Mouse (Mus musculus) ovary, postnatal 10 days (tissue): ENCODE measurements around the gene Ints7.

Source experiments
- DNase-seq: peaks from one replicate; pipeline ENCODE4 v3.0.0; 2022; ENCODE audit warnings: low spot score

Ints7 gene

GRCm38 (mm10) chr1:191632511-191633095, 57.2 kb downstream of the Ints7 start:
- no peak for DNase-seq

GRCm38 (mm10) chr1:191634116-191634515, 58.7 kb downstream of the Ints7 start:
- no peak for DNase-seq

- DNase-seq: no peak
Observed at GRCm38 (mm10) chr1:191638404-191638803, 63.0 kb downstream of the Ints7 start.

GRCm38 (mm10) chr1:191639200-191639807, 63.9 kb downstream of the Ints7 start:
- no peak for DNase-seq

GRCm38 (mm10) chr1:191640146-191640545, 64.7 kb downstream of the Ints7 start:
- no peak for DNase-seq

- DNase-seq: no peak
Observed at GRCm38 (mm10) chr1:191640848-191641247, 65.4 kb downstream of the Ints7 start.

GRCm38 (mm10) chr1:191641438-191641837, 66.0 kb downstream of the Ints7 start:
- DNase-seq: no peak

DNA sequence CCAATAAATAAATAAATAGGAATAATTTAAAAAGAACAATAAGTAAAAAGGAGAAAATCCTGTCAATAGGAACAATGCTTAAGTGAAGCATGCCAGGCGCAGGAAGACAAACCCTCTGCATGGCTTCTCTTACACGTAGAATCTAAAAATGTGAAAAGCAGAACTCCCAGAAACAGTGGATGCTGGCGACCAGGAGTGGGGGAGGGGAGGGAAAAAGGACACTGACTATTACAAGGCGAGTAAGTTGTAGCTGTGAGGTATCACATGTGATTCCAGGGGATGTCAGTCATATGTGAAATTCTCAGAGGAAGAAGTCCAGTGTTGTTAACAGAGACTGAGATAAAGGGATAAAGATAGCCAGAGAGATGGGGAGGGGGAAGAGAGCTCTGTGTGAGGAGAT, 67.5 kb downstream of the Ints7 start:
- no peak for DNase-seq

GRCm38 (mm10) chr1:191645921-191646320, 70.5 kb downstream of the Ints7 start:
- no peak for DNase-seq

GRCm38 (mm10) chr1:191647590-191647989, 72.2 kb downstream of the Ints7 start:
- DNase-seq: no peak

DNA sequence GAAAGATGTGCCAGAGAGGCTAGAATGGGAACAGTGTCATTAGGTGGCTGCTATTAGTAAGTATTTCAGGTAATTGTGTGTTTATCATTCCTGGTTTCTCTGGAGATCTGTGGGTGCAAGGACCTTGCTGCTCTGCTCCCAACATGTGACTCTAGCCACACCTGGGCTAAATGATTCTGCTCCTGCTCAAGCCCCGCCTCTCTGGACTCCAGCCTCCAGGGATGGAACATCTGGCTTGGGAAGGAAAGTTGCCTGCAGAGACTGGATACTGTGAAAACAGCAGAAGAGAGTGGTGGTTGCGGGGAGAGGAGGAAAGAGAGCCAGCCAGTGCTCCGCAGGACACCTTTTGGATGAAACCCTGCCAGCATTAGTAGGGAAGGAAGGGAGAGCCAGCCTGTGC, 84.0 kb downstream of the Ints7 start:
- no peak for DNase-seq

DNA sequence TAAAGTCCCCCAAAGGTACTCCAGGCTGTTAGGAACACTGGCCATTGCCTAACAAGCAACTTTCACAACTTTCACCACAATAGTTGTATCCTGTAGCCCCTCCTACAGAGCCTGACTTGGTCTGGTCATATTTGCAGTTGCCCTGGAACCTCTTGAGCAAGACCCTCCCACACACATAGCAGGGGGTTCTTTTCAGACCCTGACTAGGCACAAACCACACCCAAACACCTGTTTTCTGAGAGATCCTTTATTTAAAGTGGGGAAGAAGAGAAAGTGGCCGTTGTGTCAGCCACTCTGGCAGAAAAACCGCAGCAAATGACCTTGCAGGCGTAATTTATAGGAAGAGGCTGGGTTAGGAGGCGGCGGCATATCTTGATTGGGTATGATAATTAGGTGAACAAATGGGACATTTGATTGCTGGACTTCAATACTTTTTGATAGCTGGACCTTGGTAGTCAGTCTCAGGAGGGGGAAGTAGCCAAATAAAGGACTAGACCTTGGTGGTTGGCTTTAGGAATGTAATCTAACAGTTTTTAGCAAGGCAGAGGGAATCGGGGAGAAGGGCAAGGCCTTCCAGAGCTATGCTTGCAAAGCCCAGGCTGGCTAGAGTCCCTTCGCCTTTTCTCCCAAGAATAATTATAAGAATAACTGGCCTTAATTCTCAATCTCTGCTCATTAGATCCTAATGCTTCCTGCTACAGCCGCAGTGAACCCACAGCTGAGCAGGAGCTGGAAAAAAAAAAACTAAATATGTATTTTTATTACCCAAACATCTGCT, 85.8 kb downstream of the Ints7 start:
- no peak for DNase-seq

- DNase-seq: no peak
Observed at GRCm38 (mm10) chr1:191662178-191662898, 86.9 kb downstream of the Ints7 start.

DNA sequence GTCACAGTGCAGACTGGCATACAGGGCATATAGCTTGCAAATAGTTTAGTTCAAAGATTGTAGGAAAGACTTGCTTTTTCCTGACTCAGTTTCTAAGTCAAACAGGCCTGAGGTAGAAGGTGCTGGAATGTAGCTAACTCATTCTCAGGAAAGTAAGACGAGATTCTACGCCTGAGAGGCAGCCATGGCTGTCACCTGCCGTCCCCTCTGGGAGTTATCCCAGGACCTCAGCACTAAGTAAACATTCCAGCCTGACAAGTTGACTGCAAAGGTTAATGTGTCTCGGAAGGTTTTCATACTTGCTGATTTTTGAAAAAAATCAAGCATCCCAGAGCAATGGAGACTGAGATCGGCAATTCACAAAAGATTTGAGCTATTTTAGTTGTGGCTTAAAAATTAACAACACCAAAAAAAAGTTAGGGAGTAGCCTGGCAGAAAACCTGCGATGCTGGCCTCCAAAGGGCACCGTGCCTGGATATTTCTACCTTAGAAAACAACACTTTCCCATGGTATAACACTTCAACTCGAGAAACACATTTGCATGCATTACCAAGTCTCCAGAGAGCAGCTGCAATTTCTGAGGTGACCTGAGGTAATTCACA, 87.6 kb downstream of the Ints7 start:
- DNase-seq: no peak

DNA sequence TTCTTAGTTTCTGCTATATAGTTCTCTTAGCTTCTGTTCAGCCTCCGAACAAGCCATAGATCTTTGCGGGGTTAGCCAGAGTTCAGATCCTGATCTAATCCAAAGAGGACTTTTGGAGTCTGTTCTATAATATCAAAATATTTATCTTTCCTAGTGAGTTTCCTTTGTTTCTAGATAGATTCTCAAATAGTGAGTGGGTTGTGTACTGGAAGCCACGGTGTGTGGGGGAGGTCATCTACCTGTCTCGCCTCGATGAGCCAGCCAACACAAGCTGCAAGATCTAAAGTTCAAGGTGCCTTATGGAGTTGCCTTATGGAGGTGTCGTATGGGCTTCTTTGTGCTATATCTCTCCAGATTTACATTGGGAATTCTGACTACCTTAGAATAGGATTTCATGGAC, 88.2 kb downstream of the Ints7 start:
- DNase-seq: no peak

- no peak for DNase-seq
Observed at GRCm38 (mm10) chr1:191666351-191666750, 90.9 kb downstream of the Ints7 start.

DNA sequence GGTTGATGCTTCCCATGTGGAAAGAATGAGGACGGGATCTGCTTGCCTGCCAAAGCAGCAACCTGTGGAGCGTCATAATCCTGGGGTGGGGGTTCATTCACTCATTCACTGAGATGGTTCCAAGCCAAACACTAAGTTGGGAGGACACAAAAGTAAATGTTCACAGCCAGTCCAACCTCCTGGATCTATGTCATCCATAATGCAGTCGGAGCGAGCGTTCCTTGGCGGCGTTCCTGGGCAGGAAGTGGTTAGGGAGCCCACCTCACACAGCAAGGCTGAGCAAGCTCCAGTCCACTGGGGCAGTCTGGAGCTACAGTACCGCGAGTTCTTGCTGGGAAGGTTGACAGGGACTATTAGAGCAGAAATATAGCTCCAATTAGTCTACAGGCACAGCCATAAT, 92.6 kb downstream of the Ints7 start:
- DNase-seq: no peak
